Mouse (Mus musculus) intestine, embryonic 14.5 days (tissue): Measurements from ENCODE around the gene Atp8b3. TPM values are rescaled to one million over a fixed set of nuclear protein-coding genes. Genes with fewer than 3 reads are reported as not detected.

Experiments used
- ATAC-seq: fragments of 200-750 bp; cut with Nextera tagmentation; replicated peaks from 2 replicates; pipeline ENCODE4 v1.8.0; 2017; ENCODE audit warnings: low read depth, moderate number of reproducible peaks, moderate TSS enrichment, moderate library complexity; ENCODE audit not compliant: low FRiP score, low TSS enrichment
- DNase-seq: peaks from one replicate; pipeline ENCODE4 v3.0.0-alpha.2; 2018; ENCODE audit warnings: low spot score
- H3K27ac ChIP-seq: fragments of 300-500 bp; sonication (generic); 2 replicates; pipeline ENCODE4 v1.5.1; 2014; ENCODE audit warnings: low read depth, mild to moderate bottlenecking, control low read depth
- H3K27me3 ChIP-seq: fragments of 300-500 bp; sonication (generic); replicated peaks from 2 replicates; pipeline ENCODE4 v1.6.1; 2014; ENCODE audit warnings: low read length, control low read depth; ENCODE audit not compliant: control insufficient read depth, insufficient read depth
- H3K36me3 ChIP-seq: fragments of 300-500 bp; sonication (generic); 2 replicates; pipeline ENCODE4 v1.6.1; 2014; ENCODE audit warnings: low read length, control low read depth; ENCODE audit not compliant: control insufficient read depth, insufficient read depth
- H3K4me1 ChIP-seq: fragments of 300-500 bp; sonication (generic); replicated peaks from 2 replicates; pipeline ENCODE4 v1.6.1; 2014; ENCODE audit warnings: low read length, control low read depth, mixed read lengths; ENCODE audit not compliant: control insufficient read depth, insufficient read depth
- H3K4me2 ChIP-seq: fragments of 300-500 bp; sonication (generic); 2 replicates; pipeline ENCODE4 v1.6.1; 2014; ENCODE audit warnings: low read length
- H3K4me3 ChIP-seq: fragments of 300-500 bp; sonication (generic); 2 replicates; pipeline ENCODE4 v1.5.1; 2014; ENCODE audit warnings: low read depth, low read length, control low read depth, mixed read lengths
- H3K9ac ChIP-seq: fragments of 300-500 bp; sonication (generic); 2 replicates; pipeline ENCODE4 v1.6.1; 2014; ENCODE audit warnings: mild to moderate bottlenecking, low read length
- H3K9me3 ChIP-seq: fragments of 300-500 bp; sonication (generic); 2 replicates; pipeline ENCODE4 v1.6.1; 2016; ENCODE audit warnings: low read length, control low read depth; ENCODE audit not compliant: control insufficient read depth
- WGBS: fragments of 180-500 bp; shearing (Covaris S2); extraction: QIAGEN DNeasy Blood & Tissue Kit; methylation state at CpG from one replicate; pipeline ENCODE4 v1.1.7; 2014; 5-methylcytosine and 5-hydroxymethylcytosine counted together
- polyA plus RNA-seq: library from polyadenylated mRNA; unstranded; fragments of >200 nt; fragmentation: Nextera tagmentation; extraction: Ambion mirVana; gene quantifications from 2 replicates; pipeline ENCODE4 v1.2.1, GENCODE M21; 2014

The Atp8b3 gene
- polyA plus RNA-seq, 1 experiment from 2014 or later = 0.18 TPM

DNA sequence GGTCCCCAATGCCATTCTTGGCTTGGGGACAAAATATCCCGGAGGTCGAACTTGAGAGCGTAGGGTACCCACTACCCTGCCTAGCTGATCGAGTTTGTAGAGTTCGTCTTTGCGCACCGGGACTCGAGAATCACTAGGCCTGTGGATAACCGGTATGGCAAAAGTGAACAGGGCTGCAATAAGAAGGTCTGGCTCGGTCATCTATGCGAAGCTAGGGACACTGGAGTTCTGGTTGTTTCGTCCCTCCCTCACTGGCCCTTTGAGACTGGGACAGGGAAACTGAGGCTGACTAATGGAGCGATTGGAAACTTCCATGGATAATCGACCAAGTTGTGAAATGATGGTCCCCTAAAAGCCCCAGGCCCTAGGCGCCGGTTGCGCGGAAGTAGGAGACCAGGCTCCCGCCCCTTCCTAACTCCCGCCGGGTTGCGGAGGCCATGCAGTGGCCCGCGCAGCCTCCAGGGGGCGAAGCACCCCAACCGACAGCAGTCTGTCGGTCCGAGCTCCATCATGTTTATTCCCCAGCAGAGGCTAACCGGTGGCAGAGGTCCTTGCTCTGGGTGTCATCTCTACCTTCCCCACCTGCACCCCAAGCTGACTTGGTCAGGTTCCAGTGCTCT lies 39.3 kb upstream of the Atp8b3 start:
- peak; percentile 51 for ATAC-seq
- WGBS = under 1% methylated on average over 29 of the region's 29 CpGs

DNA sequence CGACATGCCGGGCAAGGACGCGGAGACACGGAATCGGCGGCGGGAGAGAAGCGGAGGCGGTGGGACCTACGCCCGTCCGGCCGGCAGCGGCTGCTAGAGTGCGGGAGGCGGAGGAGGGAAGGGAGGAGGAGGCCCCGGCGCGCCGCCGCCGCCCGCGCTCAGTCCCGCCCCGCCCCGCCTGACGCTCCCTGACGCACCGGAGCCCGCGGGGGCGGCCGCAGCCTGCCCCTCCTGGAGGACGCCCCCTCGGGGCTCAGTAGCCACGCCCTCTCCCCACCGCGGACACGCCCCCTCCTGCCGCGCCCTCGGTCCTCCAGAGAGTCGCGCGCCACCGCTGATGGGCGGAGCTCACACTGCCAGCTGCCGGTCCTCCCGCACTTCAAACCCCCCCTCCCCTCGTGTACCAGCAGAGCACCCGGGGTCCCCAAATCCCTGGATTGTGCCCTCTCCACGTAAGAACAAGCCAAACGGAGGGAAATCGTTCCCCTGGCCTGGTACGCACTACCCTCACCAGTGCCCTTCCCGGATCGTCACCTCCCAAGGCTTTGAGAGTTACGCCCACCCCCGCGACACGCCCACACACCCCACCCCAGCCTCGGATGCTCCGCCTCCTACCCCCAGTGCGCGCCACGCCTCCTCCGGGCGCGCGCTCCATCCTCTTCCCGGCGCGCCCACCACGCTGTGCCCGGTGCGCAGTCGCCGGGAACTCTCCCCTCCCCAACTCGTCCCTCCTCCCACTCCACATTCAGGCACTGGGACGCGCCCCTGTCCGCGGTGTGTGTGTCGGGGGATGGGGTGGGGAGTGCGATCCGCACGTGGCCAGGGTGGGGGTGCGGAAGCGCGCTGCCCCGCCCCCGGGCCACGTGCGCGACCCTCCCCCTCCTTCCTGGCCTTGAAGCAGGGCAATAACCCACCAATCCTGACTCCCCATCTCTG lies 38.5 kb upstream of the Atp8b3 start, which contains the start of gene Klf16:
Gene Klf16 (minus strand): TSS at position 127 of the 936 bp plus-strand sequence.
- Histone ChIP-seq H3K27me3 (no peaks in the 10 kb centered on the region), H3K27ac (peak within 1 kb of the TSS; percentile 92), H3K36me3 (0 out of 2 replicates have a peak, but pooled peaks cover 2% of the 10 kb centered on the region), H3K9me3 (no peaks in the 10 kb centered on the region), H3K4me2 (peak within 1 kb of the TSS; percentile 87), H3K9ac (peak within 1 kb of the TSS; percentile 69), H3K4me1 (peaks cover 26% of the 10 kb centered on the region), H3K4me3 (peak within 1 kb of the TSS; percentile 81)
- DNase-seq (peak; percentile 99), ATAC-seq (peak; percentile 82)
- WGBS = 1% methylated on average over 87 of the region's 97 CpGs

More for the DNA sequence above, 39.3 kb upstream of the Atp8b3 start:
- peak; percentile 89 for DNase-seq
- peaks cover 6% of the 10 kb centered on the region for H3K36me3 ChIP-seq
- peak overlapping the region; percentile 87 for H3K4me2 ChIP-seq
- H3K4me1 ChIP-seq = peaks cover 26% of the 10 kb centered on the region
- peak overlapping the region; percentile 53 for H3K9ac ChIP-seq
- peak overlapping the region; percentile 81 for H3K4me3 ChIP-seq
- no peaks in the 10 kb centered on the region for H3K27me3 ChIP-seq
- no peaks in the 10 kb centered on the region for H3K9me3 ChIP-seq
- H3K27ac ChIP-seq = peak overlapping the region; percentile 92

DNA sequence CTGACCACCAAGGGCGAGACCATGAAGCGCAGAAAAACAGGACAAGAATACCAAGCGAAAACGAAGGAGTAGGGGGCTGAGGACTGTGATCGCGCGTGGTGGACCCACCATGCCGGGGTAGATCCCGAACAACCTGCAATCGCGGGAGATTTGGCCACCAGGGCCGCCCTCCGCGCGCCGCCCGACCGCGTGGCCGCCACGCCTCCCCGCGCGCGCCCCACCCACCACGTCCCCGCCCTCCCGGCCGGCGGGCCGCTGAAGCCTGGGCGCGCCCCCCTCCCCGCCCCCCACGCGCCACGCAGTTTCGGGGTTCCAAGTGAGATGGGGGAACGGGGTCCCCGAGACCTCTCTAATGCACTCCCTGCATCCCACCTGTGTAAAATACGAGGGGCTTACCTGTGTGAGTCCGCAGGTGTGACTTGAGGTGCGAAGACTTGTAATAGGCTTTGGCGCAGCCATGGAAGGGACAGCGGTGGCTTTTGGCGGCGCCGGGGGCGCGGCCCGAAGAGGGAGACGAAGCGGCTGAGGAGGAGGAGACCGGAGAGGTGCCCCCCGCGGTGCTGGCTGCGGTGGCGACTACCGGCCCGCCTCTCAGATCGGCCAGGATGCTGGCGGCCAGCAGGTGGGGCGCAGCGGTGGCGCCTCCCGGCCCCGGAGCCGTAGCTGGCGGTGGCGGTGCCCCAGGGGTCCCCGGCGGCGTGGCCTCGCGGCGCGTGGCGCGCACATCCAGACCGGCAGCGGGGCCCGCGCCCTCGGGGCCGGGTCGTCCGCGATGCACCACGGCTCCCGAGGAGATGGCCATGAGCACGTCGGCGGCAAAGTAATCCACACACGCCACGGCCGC lies 37.6 kb upstream of the Atp8b3 start:
- Histone ChIP-seq H3K36me3 (no peaks in the 10 kb centered on the region), H3K27me3 (no peaks in the 10 kb centered on the region), H3K9me3 (no peaks in the 10 kb centered on the region), H3K4me3 (peak overlapping the region; percentile 81), H3K4me1 (peaks cover 31% of the 10 kb centered on the region), H3K4me2 (peak overlapping the region; percentile 87), H3K9ac (peak overlapping the region; percentile 69), H3K27ac (peak overlapping the region; percentile 92)
- under 1% methylated on average over 68 of the region's 96 CpGs for WGBS
- peak; percentile 86 for DNase-seq
- ATAC-seq = no peak

DNA sequence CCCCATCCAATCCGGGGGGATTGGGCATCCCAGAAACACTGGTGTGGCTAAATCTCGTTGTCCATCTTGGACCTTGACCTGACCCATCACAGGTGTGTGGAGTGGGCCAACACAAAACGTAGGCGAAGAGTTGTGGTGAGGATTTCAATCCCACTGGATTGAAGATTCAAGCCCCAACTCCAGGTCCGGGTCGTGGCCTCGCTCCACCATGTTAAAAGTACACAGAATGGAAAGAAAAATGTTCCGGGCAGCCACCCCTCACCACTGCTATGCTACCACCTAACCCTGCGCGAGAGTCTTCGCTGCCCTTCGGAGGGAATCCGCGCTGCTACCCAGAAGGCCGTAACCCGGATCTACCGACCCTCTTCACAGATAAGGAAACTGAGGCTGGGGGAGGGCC lies 37.0 kb upstream of the Atp8b3 start:
- Histone ChIP-seq H3K36me3 (no peaks in the 10 kb centered on the region), H3K27me3 (no peaks in the 10 kb centered on the region), H3K4me1 (peaks cover 38% of the 10 kb centered on the region), H3K4me2 (peak overlapping the region; percentile 87), H3K9me3 (no peaks in the 10 kb centered on the region), H3K4me3 (peak overlapping the region; percentile 81), H3K9ac (peak overlapping the region; percentile 69), H3K27ac (no peak overlapping the region)
- DNase-seq (no peak), ATAC-seq (no peak)
- WGBS = 15% methylated on average over 17 of the region's 17 CpGs

DNA sequence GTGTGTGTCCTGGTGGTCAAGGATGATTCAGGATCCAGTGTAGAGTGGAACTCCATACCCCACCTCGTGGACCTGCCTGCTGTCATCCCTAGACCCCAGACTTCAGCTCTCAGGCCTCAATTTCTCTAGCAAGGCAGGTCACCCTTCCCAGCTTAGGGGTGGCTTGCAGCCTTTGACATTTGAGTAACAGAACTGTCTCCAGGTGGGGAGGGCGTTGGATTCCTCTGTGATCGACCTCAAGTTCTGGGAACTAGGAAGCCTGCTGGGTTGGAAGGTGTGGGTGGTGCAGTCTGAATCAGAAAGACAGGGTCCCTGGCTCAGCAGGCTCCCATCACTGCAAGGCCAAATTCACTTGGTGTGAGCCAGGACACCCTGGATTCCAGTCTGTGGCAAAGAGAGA lies 36.0 kb upstream of the Atp8b3 start:
- no peaks in the 10 kb centered on the region for H3K27me3 ChIP-seq
- peaks cover 48% of the 10 kb centered on the region for H3K4me1 ChIP-seq
- 68% methylated on average over 3 of the region's 3 CpGs for WGBS
- no peak for DNase-seq
- ATAC-seq = no peak
- no peak overlapping the region for H3K4me2 ChIP-seq
- no peak overlapping the region for H3K9ac ChIP-seq
- no peaks in the 10 kb centered on the region for H3K9me3 ChIP-seq
- no peaks in the 10 kb centered on the region for H3K36me3 ChIP-seq
- H3K4me3 ChIP-seq = no peak overlapping the region
- H3K27ac ChIP-seq = no peak overlapping the region

DNA sequence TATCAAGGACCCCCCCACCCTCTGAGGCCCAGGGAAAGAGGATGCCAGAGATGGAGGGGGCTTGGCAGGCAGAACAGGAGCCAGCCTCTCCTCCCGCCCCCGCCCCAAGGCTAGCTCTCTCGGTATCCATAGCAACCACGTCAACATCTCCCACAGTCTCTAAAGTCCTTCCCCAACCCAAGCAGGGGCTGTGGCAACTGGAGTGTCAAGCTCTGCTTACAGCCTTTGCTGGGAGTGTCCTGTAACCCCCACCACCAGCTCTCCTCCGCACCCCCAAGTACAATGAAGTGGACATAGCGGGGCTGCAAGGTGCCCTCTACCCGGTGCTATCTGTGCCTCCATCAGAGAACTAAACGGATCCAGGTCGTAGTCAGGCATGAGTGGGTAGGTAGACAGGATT lies 35.0 kb upstream of the Atp8b3 start:
- Histone ChIP-seq H3K27ac (no peak overlapping the region), H3K4me2 (no peak overlapping the region), H3K9ac (peak overlapping the region; percentile 16; the same call in 1 of the 2 replicates), H3K36me3 (no peaks in the 10 kb centered on the region), H3K9me3 (no peaks in the 10 kb centered on the region), H3K4me3 (no peak overlapping the region), H3K27me3 (no peaks in the 10 kb centered on the region), H3K4me1 (peaks cover 53% of the 10 kb centered on the region)
- DNase-seq = no peak
- WGBS = 58% methylated on average over 9 of the region's 9 CpGs
- no peak for ATAC-seq

DNA sequence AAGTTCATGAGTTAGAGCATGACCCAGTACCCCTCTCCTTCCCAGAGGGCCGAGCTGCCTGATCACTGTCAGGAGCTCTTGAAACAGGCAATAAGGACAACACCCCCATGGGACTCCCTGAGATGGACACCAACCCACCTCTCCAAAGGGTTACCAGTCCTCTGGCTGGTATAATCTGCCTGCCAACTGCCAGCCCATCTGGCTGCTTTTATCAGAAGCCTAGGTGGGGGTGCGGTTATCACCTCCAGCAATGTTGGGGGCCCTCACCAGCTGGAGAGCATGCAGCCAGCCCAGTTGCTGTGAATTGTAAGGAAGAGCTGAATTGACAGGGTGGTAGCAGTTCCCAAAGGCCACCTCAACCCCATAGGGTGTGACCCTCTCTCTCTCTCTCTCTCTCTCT lies 33.6 kb upstream of the Atp8b3 start:
- ATAC-seq (no peak), DNase-seq (no peak)
- Histone ChIP-seq H3K9ac (no peak overlapping the region), H3K36me3 (peaks cover 13% of the 10 kb centered on the region), H3K4me1 (peaks cover 48% of the 10 kb centered on the region), H3K27me3 (no peaks in the 10 kb centered on the region), H3K9me3 (no peaks in the 10 kb centered on the region), H3K4me2 (no peak overlapping the region), H3K27ac (no peak overlapping the region), H3K4me3 (no peak overlapping the region)
- 69% methylated on average over 2 of the region's 2 CpGs for WGBS
